Mouse (Mus musculus) C2C12 (cell line): ENCODE measurements around the gene Sf3a3. TPM values are rescaled to one million over a fixed set of nuclear protein-coding genes. Genes with fewer than 3 reads are reported as not detected.

Experiments
- H3K27me3 ChIP-seq: one replicate; pipeline ENCODE4 v1.6.1; 2011; ENCODE audit not compliant: control insufficient read depth, insufficient read depth, insufficient read length
- H3K36me3 ChIP-seq: one replicate; pipeline ENCODE4 v1.6.1; 2011; ENCODE audit not compliant: control insufficient read depth, insufficient read depth
- H3K4me3 ChIP-seq: one replicate; pipeline ENCODE4 v1.5.1; 2011; ENCODE audit warnings: mild to moderate bottlenecking, control low read depth; ENCODE audit not compliant: poor library complexity, insufficient read depth, severe bottlenecking
- H3K79me2 ChIP-seq: one replicate; pipeline ENCODE4 v1.6.1; 2011; ENCODE audit not compliant: control insufficient read depth, insufficient read depth
- H3K79me3 ChIP-seq: one replicate; pipeline ENCODE4 v1.6.1; 2011; ENCODE audit warnings: low read depth, control low read depth
- H3ac ChIP-seq: one replicate; pipeline ENCODE3; 2011; ENCODE audit warnings: low read depth; ENCODE audit not compliant: control insufficient read depth, insufficient read length
- CEBPB ChIP-seq: IDR thresholded peaks from one replicate; pipeline ENCODE4 v1.6.1; 2011; ENCODE audit warnings: low read depth, mild to moderate bottlenecking, control low read depth, moderate library complexity
- CTCF ChIP-seq: IDR thresholded peaks from one replicate; pipeline ENCODE4 v1.5.1; 2011; ENCODE audit not compliant: control insufficient read depth, insufficient read depth, insufficient read length
- FOSL1 ChIP-seq: IDR thresholded peaks from one replicate; pipeline ENCODE4 v1.8.0; 2011; ENCODE audit warnings: mild to moderate bottlenecking, low read length; ENCODE audit not compliant: poor library complexity, insufficient read depth, severe bottlenecking
- MAX ChIP-seq: IDR thresholded peaks from one replicate; pipeline ENCODE4 v1.6.1; 2011; ENCODE audit warnings: mild to moderate bottlenecking, control low read depth
- MYOD1 ChIP-seq: IDR thresholded peaks from one replicate; pipeline ENCODE4 v1.6.1; 2011; ENCODE audit warnings: low read depth; ENCODE audit not compliant: control insufficient read depth, insufficient read length
- MYOG ChIP-seq: IDR thresholded peaks from one replicate; pipeline ENCODE4 v1.6.1; 2011; ENCODE audit not compliant: control insufficient read depth, insufficient read length; ENCODE audit errors: extremely low read depth
- USF1 ChIP-seq: IDR thresholded peaks from one replicate; pipeline ENCODE4 v1.6.1; 2011; ENCODE audit warnings: low read depth, mild to moderate bottlenecking, control low read depth, moderate library complexity
- polyA plus RNA-seq: library from polyadenylated mRNA; unstranded; fragments of >200 nt; fragmentation: generic; extraction: Trizol; gene quantifications from one replicate; pipeline ENCODE4 v1.2.1, GENCODE M21; 2012; ENCODE audit warnings: missing spikeins

The Sf3a3 gene
- polyA plus RNA-seq, 1 experiment: 71.6 TPM

- Histone ChIP-seq H3K4me3 (no peak overlapping the region), H3K27me3 (no peaks in the 10 kb centered on the region), H3K79me3 (peaks cover 10% of the 10 kb centered on the region), H3K79me2 (peaks cover 64% of the 10 kb centered on the region), H3K36me3 (peaks cover 5% of the 10 kb centered on the region), H3ac (no peak overlapping the region)
- TF ChIP-seq MYOG: no peak
- TF ChIP-seq USF1: no peak
- no peak for TF ChIP-seq FOSL1
Observed at GRCm38 (mm10) chr4:124755526-124755925, 41.0 kb downstream of the Sf3a3 start.

- TF ChIP-seq MYOD1 (no peak), USF1 (no peak), CEBPB (no peak), FOSL1 (no peak), MYOG (no peak)
Observed at GRCm38 (mm10) chr4:124759305-124759811, 44.8 kb downstream of the Sf3a3 start.

GRCm38 (mm10) chr4:124761201-124761600, 46.6 kb downstream of the Sf3a3 start:
- no peak overlapping the region for H3ac ChIP-seq
- TF ChIP-seq FOSL1: no peak
- no peaks in the 10 kb centered on the region for H3K27me3 ChIP-seq
- H3K36me3 ChIP-seq: peaks cover 5% of the 10 kb centered on the region
- peaks cover 25% of the 10 kb centered on the region for H3K79me2 ChIP-seq
- H3K4me3 ChIP-seq: no peak overlapping the region
- peaks cover 1% of the 10 kb centered on the region for H3K79me3 ChIP-seq

More at GRCm38 (mm10) chr4:124759305-124759811, 44.8 kb downstream of the Sf3a3 start:
- Histone ChIP-seq H3K4me3 (no peak overlapping the region), H3ac (no peak overlapping the region), H3K27me3 (no peaks in the 10 kb centered on the region), H3K36me3 (peaks cover 5% of the 10 kb centered on the region), H3K79me3 (peaks cover 5% of the 10 kb centered on the region), H3K79me2 (peaks cover 36% of the 10 kb centered on the region)

- peaks cover 1% of the 10 kb centered on the region for H3K79me3 ChIP-seq
- peaks cover 5% of the 10 kb centered on the region for H3K36me3 ChIP-seq
- TF ChIP-seq MYOD1: no peak
- TF ChIP-seq FOSL1: no peak
- no peak for TF ChIP-seq USF1
- TF ChIP-seq CEBPB: no peak
- no peak for TF ChIP-seq CTCF
- TF ChIP-seq MYOG: no peak
- TF ChIP-seq MAX: no peak
- no peak overlapping the region for H3K4me3 ChIP-seq
- H3K27me3 ChIP-seq: no peaks in the 10 kb centered on the region
- no peak overlapping the region for H3ac ChIP-seq
- peaks cover 26% of the 10 kb centered on the region for H3K79me2 ChIP-seq
Observed at GRCm38 (mm10) chr4:124762858-124763452, 48.4 kb downstream of the Sf3a3 start.

GRCm38 (mm10) chr4:124765802-124766565, 51.4 kb downstream of the Sf3a3 start:
- no peak overlapping the region for H3K4me3 ChIP-seq
- no peaks in the 10 kb centered on the region for H3K36me3 ChIP-seq
- H3ac ChIP-seq: no peak overlapping the region
- H3K79me3 ChIP-seq: peaks cover under 1% of the 10 kb centered on the region
- H3K79me2 ChIP-seq: peaks cover 12% of the 10 kb centered on the region
- TF ChIP-seq MYOD1 (no peak), MAX (no peak), USF1 (no peak), CEBPB (no peak), FOSL1 (no peak), CTCF (no peak), MYOG (no peak)
- H3K27me3 ChIP-seq: no peaks in the 10 kb centered on the region

GRCm38 (mm10) chr4:124766566-124766940, 52.0 kb downstream of the Sf3a3 start:
- Histone ChIP-seq H3ac (no peak overlapping the region), H3K79me2 (peaks cover 12% of the 10 kb centered on the region), H3K4me3 (no peak overlapping the region), H3K79me3 (no peaks in the 10 kb centered on the region), H3K27me3 (no peaks in the 10 kb centered on the region), H3K36me3 (no peaks in the 10 kb centered on the region)
- TF ChIP-seq MYOG: no peak
- no peak for TF ChIP-seq FOSL1
- TF ChIP-seq CEBPB: no peak
- no peak for TF ChIP-seq MYOD1
- TF ChIP-seq MAX: no peak
- TF ChIP-seq USF1: no peak
- TF ChIP-seq CTCF: no peak
